Mouse (Mus musculus): ENCODE results near the gene Usp8. TPM values are rescaled to one million over a fixed set of nuclear protein-coding genes. Genes with fewer than 3 reads are reported as not detected.

Usp8 gene
- polyA plus RNA-seq, 1 experiment: 18.6 TPM

DNA sequence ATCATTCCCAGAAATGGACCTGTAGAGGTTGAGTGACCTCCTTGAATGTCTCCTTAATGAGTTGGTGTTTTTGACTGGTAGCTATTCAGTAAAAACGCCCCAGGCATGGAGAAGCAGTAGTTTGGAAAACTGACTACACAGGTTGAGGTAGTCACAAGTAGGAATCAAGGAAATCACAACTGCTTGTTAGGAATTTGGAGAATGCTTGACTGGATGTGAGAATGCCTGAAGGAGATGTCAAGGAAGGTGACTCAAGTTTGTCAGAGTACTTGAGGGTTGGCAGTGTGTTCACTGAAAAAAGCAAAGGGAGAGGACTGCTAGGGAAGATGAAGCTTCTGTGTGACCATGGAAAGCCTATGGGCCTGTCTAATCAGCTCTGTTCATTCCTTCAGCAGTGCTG lies 29.8 kb upstream of the Usp8 start:
- Histone ChIP-seq H3K4me3 (no peak overlapping the region), H3K27me3 (ENCODE audit: control insufficient read depth, insufficient read depth, insufficient read length) (no peaks in the 10 kb centered on the region), H3ac (ENCODE audit: control insufficient read depth, insufficient read length) (no peak overlapping the region), H3K79me2 (ENCODE audit: control insufficient read depth, insufficient read depth) (peaks cover 58% of the 10 kb centered on the region), H3K4me2 (ENCODE audit: low read depth) (no peak overlapping the region), H3K36me3 (ENCODE audit: control insufficient read depth, insufficient read depth) (no peaks in the 10 kb centered on the region)
- TF ChIP-seq MAX (IDR thresholded peaks at IDR 0.05; ENCODE audit: low read depth) (no peak), E2F4 (IDR thresholded peaks at IDR 0.05; ENCODE audit: insufficient read depth) (no peak), MYOG (IDR thresholded peaks at IDR 0.05; ENCODE audit: control insufficient read depth in 1 of 3, insufficient read depth in 1 of 3, insufficient read length in 2 of 3, low read depth in 2 of 3) (no peak), SRF (IDR thresholded peaks at IDR 0.05; ENCODE audit: control insufficient read depth, insufficient read length, low read depth) (no peak), CEBPB (IDR thresholded peaks at IDR 0.05; ENCODE audit: insufficient read depth, poor library complexity, severe bottlenecking) (no peak), USF1 (IDR thresholded peaks at IDR 0.05; ENCODE audit: low read depth) (no peak), TCF3 (IDR thresholded peaks at IDR 0.05; ENCODE audit: insufficient read length, low read depth) (no peak), POLR2A (IDR thresholded peaks at IDR 0.05; ENCODE audit: insufficient read length, low read depth) (no peak)

DNA sequence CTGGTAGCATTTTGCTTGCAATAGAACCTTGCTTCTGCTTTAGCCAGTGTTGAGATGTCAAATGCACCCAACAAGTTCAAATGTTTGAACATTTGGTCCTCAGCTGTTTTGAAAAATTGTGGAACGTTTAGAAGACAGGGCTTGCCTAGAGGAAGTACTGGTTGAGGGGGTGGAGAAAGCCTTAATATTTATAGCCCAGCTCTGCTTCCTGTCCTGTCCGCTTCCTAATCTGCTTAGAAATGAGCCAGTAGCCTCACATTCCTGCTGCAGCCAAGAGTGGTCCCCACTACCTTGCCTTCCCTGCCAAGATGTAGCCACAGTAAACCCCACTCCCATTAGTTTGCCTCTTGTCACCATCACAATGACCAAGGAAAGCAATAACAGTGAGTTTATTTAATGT lies 24.8 kb upstream of the Usp8 start:
- Histone ChIP-seq H3K4me2 (ENCODE audit: low read depth) (no peak overlapping the region), H3K36me3 (ENCODE audit: control insufficient read depth, insufficient read depth) (peaks cover 7% of the 10 kb centered on the region), H3K27me3 (ENCODE audit: control insufficient read depth, insufficient read depth, insufficient read length) (no peaks in the 10 kb centered on the region), H3K4me3 (no peak overlapping the region), H3K79me2 (ENCODE audit: control insufficient read depth, insufficient read depth) (peaks cover 22% of the 10 kb centered on the region), H3ac (ENCODE audit: control insufficient read depth, insufficient read length) (no peak overlapping the region)
- no peak for TF ChIP-seq POLR2A (IDR thresholded peaks at IDR 0.05; ENCODE audit: insufficient read length, low read depth)
- no peak for TF ChIP-seq CEBPB (IDR thresholded peaks at IDR 0.05; ENCODE audit: insufficient read depth, poor library complexity, severe bottlenecking)
- no peak for TF ChIP-seq TCF12 (IDR thresholded peaks at IDR 0.05; ENCODE audit: insufficient read depth, poor library complexity, severe bottlenecking)
- TF ChIP-seq SRF (IDR thresholded peaks at IDR 0.05; ENCODE audit: control insufficient read depth, insufficient read length, low read depth): no peak
- no peak for TF ChIP-seq POLR2AphosphoS2 (IDR thresholded peaks at IDR 0.05; ENCODE audit: insufficient read length, low read depth)
- no peak for TF ChIP-seq USF1 (IDR thresholded peaks at IDR 0.05; ENCODE audit: low read depth)
- no peak for TF ChIP-seq TCF3 (IDR thresholded peaks at IDR 0.05; ENCODE audit: insufficient read length, low read depth)
- TF ChIP-seq E2F4 (IDR thresholded peaks at IDR 0.05; ENCODE audit: insufficient read depth): no peak
- TF ChIP-seq REST (IDR thresholded peaks at IDR 0.05; ENCODE audit: insufficient read depth, insufficient read length): no peak
- TF ChIP-seq MYOG (IDR thresholded peaks at IDR 0.05; ENCODE audit: control insufficient read depth in 1 of 3, insufficient read depth in 1 of 3, insufficient read length in 2 of 3, low read depth in 2 of 3): no peak
- TF ChIP-seq MYOD1 (IDR thresholded peaks at IDR 0.05; ENCODE audit: control insufficient read depth in 1 of 3, insufficient read length in 2 of 3, low read depth in 2 of 3): no peak
- no peak for TF ChIP-seq MAX (IDR thresholded peaks at IDR 0.05; ENCODE audit: low read depth)

DNA sequence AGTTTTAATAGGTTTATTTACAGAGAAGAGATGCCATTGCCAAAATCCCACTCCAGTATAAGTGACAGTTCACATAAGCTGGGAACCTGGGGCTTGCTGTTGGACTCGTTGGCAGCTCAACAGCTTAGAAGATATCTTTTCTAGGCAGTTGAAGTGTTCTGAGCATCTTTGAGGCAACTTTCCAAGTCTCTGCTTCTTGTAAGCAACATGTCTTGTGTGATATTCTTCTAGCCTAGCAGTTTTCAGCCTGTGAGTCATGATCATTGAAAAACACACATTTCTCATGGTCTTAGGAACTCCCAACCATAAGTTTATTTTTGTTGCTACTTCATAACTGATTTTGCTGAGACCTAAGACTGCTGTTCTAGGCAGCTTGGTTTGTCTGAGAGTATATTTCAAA lies 24.2 kb upstream of the Usp8 start:
- Histone ChIP-seq H3K4me2 (ENCODE audit: low read depth) (no peak overlapping the region), H3K79me2 (ENCODE audit: control insufficient read depth, insufficient read depth) (peaks cover 16% of the 10 kb centered on the region), H3K36me3 (ENCODE audit: control insufficient read depth, insufficient read depth) (peaks cover 7% of the 10 kb centered on the region), H3ac (ENCODE audit: control insufficient read depth, insufficient read length) (no peak overlapping the region), H3K4me3 (no peak overlapping the region), H3K27me3 (ENCODE audit: control insufficient read depth, insufficient read depth, insufficient read length) (no peaks in the 10 kb centered on the region)
- TF ChIP-seq USF1 (IDR thresholded peaks at IDR 0.05; ENCODE audit: low read depth) (no peak), POLR2AphosphoS2 (IDR thresholded peaks at IDR 0.05; ENCODE audit: insufficient read length, low read depth) (no peak), CEBPB (IDR thresholded peaks at IDR 0.05; ENCODE audit: insufficient read depth, poor library complexity, severe bottlenecking) (no peak), POLR2A (IDR thresholded peaks at IDR 0.05; ENCODE audit: insufficient read length, low read depth) (no peak), SRF (IDR thresholded peaks at IDR 0.05; ENCODE audit: control insufficient read depth, insufficient read length, low read depth) (no peak)

DNA sequence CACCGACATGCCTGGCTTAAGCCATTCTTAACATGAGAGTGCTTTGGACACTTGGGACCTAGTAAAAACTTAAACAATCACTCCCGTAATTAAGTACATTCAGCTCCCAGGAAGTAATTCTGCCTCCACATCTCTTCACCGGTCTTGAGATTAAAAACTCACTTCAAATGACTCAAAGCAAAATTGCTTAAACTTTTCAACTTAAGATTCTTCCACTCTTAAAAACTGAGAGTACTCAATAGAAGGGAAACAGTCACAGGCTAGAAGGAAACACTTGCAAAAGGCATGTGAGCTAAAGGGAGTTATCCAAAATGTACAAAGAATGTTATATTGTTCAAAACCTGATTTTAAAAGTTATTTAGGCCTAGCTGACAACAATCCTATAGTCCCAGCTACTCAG lies 15.8 kb upstream of the Usp8 start:
- no peaks in the 10 kb centered on the region for H3K36me3 ChIP-seq (ENCODE audit: control insufficient read depth, insufficient read depth)
- no peak overlapping the region for H3ac ChIP-seq (ENCODE audit: control insufficient read depth, insufficient read length)
- no peak overlapping the region for H3K4me3 ChIP-seq
- H3K4me2 ChIP-seq (ENCODE audit: low read depth): no peak overlapping the region
- TF ChIP-seq CEBPB (IDR thresholded peaks at IDR 0.05; ENCODE audit: insufficient read depth, poor library complexity, severe bottlenecking) (no peak), REST (IDR thresholded peaks at IDR 0.05; ENCODE audit: insufficient read depth, insufficient read length) (no peak), MYOG (IDR thresholded peaks at IDR 0.05; ENCODE audit: control insufficient read depth in 1 of 3, insufficient read depth in 1 of 3, insufficient read length in 2 of 3, low read depth in 2 of 3) (no peak), TCF3 (IDR thresholded peaks at IDR 0.05; ENCODE audit: insufficient read length, low read depth) (no peak), POLR2AphosphoS2 (IDR thresholded peaks at IDR 0.05; ENCODE audit: insufficient read length, low read depth) (no peak), POLR2A (IDR thresholded peaks at IDR 0.05; ENCODE audit: insufficient read length, low read depth) (no peak), MAX (IDR thresholded peaks at IDR 0.05; ENCODE audit: low read depth) (no peak), TCF12 (IDR thresholded peaks at IDR 0.05; ENCODE audit: insufficient read depth, poor library complexity, severe bottlenecking) (no peak)
- H3K27me3 ChIP-seq (ENCODE audit: control insufficient read depth, insufficient read depth, insufficient read length): peaks cover 12% of the 10 kb centered on the region
- H3K79me2 ChIP-seq (ENCODE audit: control insufficient read depth, insufficient read depth): no peaks in the 10 kb centered on the region

DNA sequence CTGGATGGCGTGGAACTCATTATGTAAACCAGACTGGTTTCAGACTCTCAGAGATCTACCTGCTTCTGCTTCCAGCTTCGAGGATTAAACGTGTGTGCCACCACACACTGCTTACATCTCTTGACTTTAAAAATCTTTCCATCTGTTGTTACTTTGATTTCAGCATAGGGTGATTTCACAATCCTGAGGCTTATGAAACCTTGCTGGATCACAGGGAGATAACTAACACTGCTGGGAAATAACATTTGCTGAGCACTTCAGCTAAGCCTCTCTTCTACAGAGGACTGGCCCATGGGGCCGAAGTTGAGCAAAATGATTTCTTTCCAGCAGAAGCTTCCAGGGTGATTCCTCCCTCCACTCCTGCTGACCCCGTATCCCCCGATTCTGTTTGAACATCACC lies 11.8 kb upstream of the Usp8 start:
- no peaks in the 10 kb centered on the region for H3K36me3 ChIP-seq (ENCODE audit: control insufficient read depth, insufficient read depth)
- no peak overlapping the region for H3K4me2 ChIP-seq (ENCODE audit: low read depth)
- H3K27me3 ChIP-seq (ENCODE audit: control insufficient read depth, insufficient read depth, insufficient read length): peaks cover 15% of the 10 kb centered on the region
- H3K79me2 ChIP-seq (ENCODE audit: control insufficient read depth, insufficient read depth): no peaks in the 10 kb centered on the region
- TF ChIP-seq USF1 (IDR thresholded peaks at IDR 0.05; ENCODE audit: low read depth) (no peak), TCF12 (IDR thresholded peaks at IDR 0.05; ENCODE audit: insufficient read depth, poor library complexity, severe bottlenecking) (no peak), SRF (IDR thresholded peaks at IDR 0.05; ENCODE audit: control insufficient read depth, insufficient read length, low read depth) (no peak), MYOD1 (IDR thresholded peaks at IDR 0.05; ENCODE audit: control insufficient read depth in 1 of 3, insufficient read length in 2 of 3, low read depth in 2 of 3) (no peak), CEBPB (IDR thresholded peaks at IDR 0.05; ENCODE audit: insufficient read depth, poor library complexity, severe bottlenecking) (0 out of 2 replicates have a peak, but pooled peaks have one; percentile 32), POLR2A (IDR thresholded peaks at IDR 0.05; ENCODE audit: insufficient read length, low read depth) (no peak)
- H3K4me3 ChIP-seq: no peak overlapping the region
- H3ac ChIP-seq (ENCODE audit: control insufficient read depth, insufficient read length): no peak overlapping the region
